Comparison of ENCODE assay signal across 24 mouse cellular contexts in the genomic region with DNA sequence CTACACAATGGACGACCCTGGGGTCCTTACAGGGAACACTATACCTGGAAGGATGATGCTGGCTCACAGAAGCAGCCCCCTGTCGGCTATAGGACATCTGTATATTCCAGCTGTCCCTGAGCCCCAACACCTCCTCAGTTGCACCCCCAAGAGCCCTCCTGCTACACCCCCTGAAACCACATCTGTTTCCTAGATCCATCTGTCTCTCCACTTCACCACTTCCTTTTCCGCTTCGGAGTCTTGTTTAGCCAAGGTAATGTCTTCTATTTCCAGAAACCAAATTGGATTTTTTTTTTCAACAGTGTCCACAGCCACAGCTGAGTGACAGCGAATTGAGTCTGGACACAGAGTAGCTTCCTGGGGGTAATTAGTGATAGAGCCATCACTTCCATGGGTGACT. TPM values are rescaled to one million over a fixed set of nuclear protein-coding genes. Genes with fewer than 3 reads are reported as not detected.
"Had no signal": no experiment of that assay in that cellular context is flagged by ENCODE, and none has a peak within 500 bp of the region (broad histone marks: within the 10 kb centered on the region; RNA-seq: fewer than 3 reads in every experiment).

No protein-coding gene starts in this region.

- H3K4me1 ChIP-seq: liver, embryonic 15.5 days had no signal

- ATAC-seq: liver, postnatal 0 days; lung, postnatal 0 days; midbrain, embryonic 16.5 days had no signal

- H3K9me3 ChIP-seq: liver, embryonic 15.5 days; lung, embryonic 15.5 days; midbrain, embryonic 10.5 days; neural tube, embryonic 13.5 days; neural tube, embryonic 15.5 days had no signal

- H3K4me2 ChIP-seq: liver, embryonic 15.5 days; neural tube, embryonic 13.5 days; neural tube, embryonic 15.5 days had no signal

- H3K36me3 ChIP-seq: liver, embryonic 15.5 days; lung, embryonic 15.5 days; midbrain, embryonic 10.5 days; neural tube, embryonic 13.5 days; neural tube, embryonic 15.5 days had no signal

- DNase-seq: liver, postnatal 0 days; lung, adult 2 months; lung, postnatal 14 days; lung, postnatal 36 days; midbrain, embryonic 14.5 days; retina, postnatal 1 day; right cerebral cortex, adult 18-20 months; right cerebral cortex, postnatal 25 days; right cerebral cortex, postnatal 4 days; spleen, adult 18-20 months; thymus, adult 18-20 months; thymus, postnatal 14 days; thymus, postnatal 36 days had no signal

- H3K9ac ChIP-seq: liver, embryonic 15.5 days; liver, postnatal 0 days; lung, embryonic 15.5 days; neural tube, embryonic 13.5 days; neural tube, embryonic 15.5 days had no signal

- H3K4me3 ChIP-seq: liver, embryonic 15.5 days; lung, embryonic 15.5 days; midbrain, embryonic 10.5 days; myocyte; neural tube, embryonic 13.5 days; neural tube, embryonic 15.5 days had no signal

- H3K27ac ChIP-seq: liver, embryonic 15.5 days; lung, embryonic 15.5 days; macrophage; midbrain, embryonic 10.5 days; neural tube, embryonic 13.5 days; neural tube, embryonic 15.5 days had no signal

- H3K27me3 ChIP-seq: liver, embryonic 15.5 days; lung, embryonic 15.5 days; neural tube, embryonic 13.5 days; neural tube, embryonic 15.5 days had no signal

RNA-seq across cellular contexts. Expression of a gene that starts 38.7 kb away (rescaled TPM):
- total RNA-seq: megakaryocyte-erythroid progenitor cell, adult 5-6 weeks had no signal
- polyA plus RNA-seq: lung, adult 2 months; macrophage; myocyte had no signal

RNA-seq across cellular contexts. Expression of a gene that starts 57.2 kb away (rescaled TPM):
- total RNA-seq: megakaryocyte, adult 5-6 weeks had no signal
- polyA plus RNA-seq: liver, embryonic 15.5 days; liver, postnatal 0 days; macrophage had no signal
